Mouse (Mus musculus) frontal cortex, adult 2 months (tissue): ENCODE measurements around the gene Tnnc1. TPM values are rescaled to one million over a fixed set of nuclear protein-coding genes. Genes with fewer than 3 reads are reported as not detected.

Experiments used
- DNase-seq, 2 experiments: peaks; one replicate each; pipeline ENCODE4 v3.0.0; 2022; ENCODE audit warnings: low spot score in 1 of 2; ENCODE audit errors: extremely low spot score in 1 of 2
- polyA plus RNA-seq: library from polyadenylated mRNA; depleted of rRNA; stranded (reverse); fragments of >200 nt; gene quantifications from 2 replicates; pipeline ENCODE4 v1.2.3, GENCODE M21; 2012; rRNA removed

Tnnc1 gene
- polyA plus RNA-seq, 1 experiment, result 51.3 TPM

GRCm38 (mm10) chr14:31251084-31251604 lies 43.0 kb downstream of the Tnnc1 start, which contains the start of the genes Phf7 and Bap1:
TSS of gene Phf7 (minus strand) at chr14:31251317.
TSS of gene Bap1 (plus strand) at chr14:31251450.
- peak; percentile 83 to 97 for DNase-seq

- DNase-seq, result no peak
These were observed 43.5 kb downstream of the Tnnc1 start for GRCm38 (mm10) chr14:31251626-31252025.

GRCm38 (mm10) chr14:31252091-31252490 lies 44.0 kb downstream of the Tnnc1 start:
- DNase-seq, result no peak

GRCm38 (mm10) chr14:31258476-31259050 lies 50.5 kb downstream of the Tnnc1 start:
- no peak for DNase-seq

GRCm38 (mm10) chr14:31260374-31260773 lies 52.3 kb downstream of the Tnnc1 start:
- DNase-seq, result no peak

GRCm38 (mm10) chr14:31260932-31261331 lies 52.8 kb downstream of the Tnnc1 start:
- no peak for DNase-seq

Other genes with a start within 250 kb of the Tnnc1 start
- 118 and 124 TPM in 2 replicates for gene Glt8d1, start 206.9 kb upstream of the Tnnc1 start, polyA plus RNA-seq
- 226 and 247 TPM in 2 replicates for gene Spcs1, start 206.6 kb upstream of the Tnnc1 start, polyA plus RNA-seq
- 18.5 and 20.4 TPM in 2 replicates for gene Pbrm1, start 189.2 kb upstream of the Tnnc1 start, polyA plus RNA-seq
- gene Gnl3, start 189.2 kb upstream of the Tnnc1 start, polyA plus RNA-seq, result 61.6 and 64.0 TPM in 2 replicates
- gene Smim4, start 79.4 kb upstream of the Tnnc1 start, polyA plus RNA-seq, result 25.7 and 29.9 TPM in 2 replicates
- gene Nt5dc2, start 77.3 kb upstream of the Tnnc1 start, polyA plus RNA-seq, result 20.2 and 21.4 TPM in 2 replicates
- 15.5 and 19.1 TPM in 2 replicates for gene Stab1, start 39.7 kb upstream of the Tnnc1 start, polyA plus RNA-seq
- 343 and 370 TPM in 2 replicates for gene Nisch, start 8.6 kb downstream of the Tnnc1 start, polyA plus RNA-seq
- gene Sema3g, start 9.5 kb downstream of the Tnnc1 start, polyA plus RNA-seq, result 3.5 and 3.9 TPM in 2 replicates
- 4.5 and 5.9 TPM in 2 replicates for gene Phf7, start 43.0 kb downstream of the Tnnc1 start, polyA plus RNA-seq
- 131 and 145 TPM in 2 replicates for gene Bap1, start 43.1 kb downstream of the Tnnc1 start, polyA plus RNA-seq
- 4.9 and 6.1 TPM in 2 replicates for gene Dnah1, start 115.6 kb downstream of the Tnnc1 start, polyA plus RNA-seq
- gene Capn7, start 128.3 kb downstream of the Tnnc1 start, polyA plus RNA-seq, result 32.1 and 33.7 TPM in 2 replicates
- gene Sh3bp5, start 227.8 kb downstream of the Tnnc1 start, polyA plus RNA-seq, result 38.4 and 44.0 TPM in 2 replicates